Mouse (Mus musculus) c-Kit-negative CD71-positive TER-119-positive erythroid progenitor cells, embryonic 14.5 days (primary cell): Measurements from ENCODE around the gene Mmp7.

Experiments
- DNase-seq: peaks from one replicate; pipeline ENCODE4 v3.0.0-alpha.2; 2013; ENCODE audit warnings: low read depth, low spot score

The Mmp7 gene

GRCm38 (mm10) chr9:7742696-7743095, 50.8 kb downstream of the Mmp7 start:
- DNase-seq, result no peak

- no peak for DNase-seq
These were observed 52.3 kb downstream of the Mmp7 start for GRCm38 (mm10) chr9:7744156-7744555.

GRCm38 (mm10) chr9:7748881-7749280, 57.0 kb downstream of the Mmp7 start:
- no peak for DNase-seq
